Mouse (Mus musculus) embryonic facial prominence, embryonic 13.5 days (tissue): ENCODE measurements at regions not wholly inside any gene's neighbourhood (a gene's known extent, or its start where the extent isn't known, plus 50 kb on each side); places are given as distances from the start of the nearest gene placed in this dataset.
A peak's percentile ranks its signal among the peaks of the same experiment; 100 is the strongest.

ENCODE experiments used
- ATAC-seq: fragments of 200-750 bp; cut with Nextera tagmentation; 2 replicates; pipeline ENCODE4 v1.8.0; 2017; ENCODE audit warnings: low read depth; ENCODE audit not compliant: insufficient number of reproducible peaks, insufficient read depth, low FRiP score, low TSS enrichment
- H3K27ac ChIP-seq: fragments of 300-500 bp; sonication (generic); 2 replicates; pipeline ENCODE4 v1.5.1; 2015; ENCODE audit warnings: moderate library complexity, mild to moderate bottlenecking, inconsistent platforms
- H3K27me3 ChIP-seq: fragments of 300-500 bp; sonication (generic); 2 replicates; pipeline ENCODE4 v1.6.1; 2015; ENCODE audit warnings: mild to moderate bottlenecking, inconsistent platforms
- H3K36me3 ChIP-seq: fragments of 300-500 bp; sonication (generic); 2 replicates; pipeline ENCODE4 v1.6.1; 2015; ENCODE audit warnings: mild to moderate bottlenecking, inconsistent platforms
- H3K4me1 ChIP-seq: fragments of 300-500 bp; sonication (generic); 2 replicates; pipeline ENCODE4 v1.6.1; 2015; ENCODE audit warnings: inconsistent platforms
- H3K4me2 ChIP-seq: fragments of 300-500 bp; sonication (generic); 2 replicates; pipeline ENCODE4 v1.6.1; 2015; ENCODE audit warnings: moderate library complexity, mild to moderate bottlenecking, inconsistent platforms
- H3K4me3 ChIP-seq: fragments of 300-500 bp; sonication (generic); 2 replicates; pipeline ENCODE4 v1.5.1; 2015; ENCODE audit warnings: mild to moderate bottlenecking, inconsistent platforms
- H3K9ac ChIP-seq: fragments of 300-500 bp; sonication (generic); 2 replicates; pipeline ENCODE4 v1.6.1; 2015; ENCODE audit warnings: mild to moderate bottlenecking, inconsistent platforms
- H3K9me3 ChIP-seq: fragments of 300-500 bp; sonication (generic); 2 replicates; pipeline ENCODE4 v1.6.1; 2016; ENCODE audit warnings: inconsistent platforms
- WGBS: fragments of 180-500 bp; shearing (Covaris S2); methylation state at CpG from one replicate; pipeline ENCODE4 v1.1.7; 2015; ENCODE audit warnings: mixed read lengths; 5-methylcytosine and 5-hydroxymethylcytosine counted together

GRCm38 (mm10) chr19:56115552-56116284, 171.2 kb upstream of the Habp2 start:
- no peak overlapping the region for H3K9ac ChIP-seq
- peaks cover 12% of the 10 kb centered on the region for H3K27me3 ChIP-seq
- peaks cover 16% of the 10 kb centered on the region for H3K4me1 ChIP-seq
- no peak for ATAC-seq
- peak overlapping the region; percentile 79 for H3K27ac ChIP-seq
- 9% methylated on average over 15 of the region's 15 CpGs for WGBS
- H3K9me3 ChIP-seq, result no peaks in the 10 kb centered on the region; the same call in 1 of the 2 replicates
- H3K4me3 ChIP-seq, result no peak overlapping the region
- peak overlapping the region; percentile 39 for H3K4me2 ChIP-seq
- H3K36me3 ChIP-seq, result no peaks in the 10 kb centered on the region

- Histone ChIP-seq H3K4me2 (peak overlapping the region; percentile 39), H3K27ac (peak overlapping the region; percentile 79), H3K9me3 (peaks cover 2% of the 10 kb centered on the region; the same call in 1 of the 2 replicates), H3K4me3 (no peak overlapping the region), H3K27me3 (peaks cover 12% of the 10 kb centered on the region), H3K9ac (no peak overlapping the region), H3K4me1 (peaks cover 16% of the 10 kb centered on the region), H3K36me3 (no peaks in the 10 kb centered on the region)
- WGBS, result 30% methylated on average over 7 of the region's 7 CpGs
- 0 out of 2 replicates have a peak, but pooled peaks have one; percentile 32 for ATAC-seq
Observed at GRCm38 (mm10) chr19:56116285-56116680, 170.7 kb upstream of the Habp2 start.

GRCm38 (mm10) chr19:56120723-56121122, 166.2 kb upstream of the Habp2 start:
- ATAC-seq, result no peak
- no peak overlapping the region for H3K4me3 ChIP-seq
- H3K4me2 ChIP-seq, result no peak overlapping the region
- H3K27me3 ChIP-seq, result 0 out of 2 replicates have a peak, but pooled peaks cover 3% of the 10 kb centered on the region
- peaks cover 10% of the 10 kb centered on the region for H3K4me1 ChIP-seq
- H3K36me3 ChIP-seq, result no peaks in the 10 kb centered on the region
- no peak overlapping the region for H3K9ac ChIP-seq
- WGBS, result 94% methylated on average over 7 of the region's 7 CpGs
- no peak overlapping the region for H3K27ac ChIP-seq
- peaks cover 7% of the 10 kb centered on the region; the same call in 1 of the 2 replicates for H3K9me3 ChIP-seq

GRCm38 (mm10) chr19:56122186-56122585, 164.8 kb upstream of the Habp2 start:
- H3K9ac ChIP-seq, result no peak overlapping the region
- no peak overlapping the region for H3K4me2 ChIP-seq
- peak; percentile 64; the same call in 1 of the 2 replicates for ATAC-seq
- peaks cover 7% of the 10 kb centered on the region; the same call in 1 of the 2 replicates for H3K9me3 ChIP-seq
- 78% methylated on average over 5 of the region's 5 CpGs for WGBS
- no peaks in the 10 kb centered on the region for H3K36me3 ChIP-seq
- H3K27ac ChIP-seq, result peak overlapping the region; percentile 55; the same call in 1 of the 2 replicates
- 0 out of 2 replicates have a peak, but pooled peaks cover 3% of the 10 kb centered on the region for H3K27me3 ChIP-seq
- no peak overlapping the region for H3K4me3 ChIP-seq
- no peaks in the 10 kb centered on the region for H3K4me1 ChIP-seq

GRCm38 (mm10) chr19:56131556-56131955, 155.4 kb upstream of the Habp2 start:
- Histone ChIP-seq H3K4me3 (no peak overlapping the region), H3K27ac (no peak overlapping the region), H3K9me3 (no peaks in the 10 kb centered on the region), H3K27me3 (peaks cover 45% of the 10 kb centered on the region), H3K4me1 (peaks cover 34% of the 10 kb centered on the region), H3K36me3 (no peaks in the 10 kb centered on the region), H3K9ac (no peak overlapping the region), H3K4me2 (no peak overlapping the region)
- ATAC-seq, result no peak
- 60% methylated on average over 5 of the region's 5 CpGs for WGBS

GRCm38 (mm10) chr19:56132911-56133562, 153.9 kb upstream of the Habp2 start:
- ATAC-seq, result no peak

GRCm38 (mm10) chr19:56133565-56133964, 153.4 kb upstream of the Habp2 start:
- no peak overlapping the region for H3K4me3 ChIP-seq
- no peak overlapping the region; the same call in 1 of the 2 replicates for H3K4me2 ChIP-seq
- H3K4me1 ChIP-seq, result peaks cover 34% of the 10 kb centered on the region
- WGBS, result 23% methylated on average over 5 of the region's 5 CpGs
- H3K9me3 ChIP-seq, result no peaks in the 10 kb centered on the region
- H3K27ac ChIP-seq, result no peak overlapping the region
- H3K27me3 ChIP-seq, result peaks cover 44% of the 10 kb centered on the region
- ATAC-seq, result no peak
- no peak overlapping the region for H3K9ac ChIP-seq
- H3K36me3 ChIP-seq, result no peaks in the 10 kb centered on the region

More at GRCm38 (mm10) chr19:56132911-56133562, 153.9 kb upstream of the Habp2 start:
- Histone ChIP-seq H3K9me3 (no peaks in the 10 kb centered on the region), H3K27me3 (peaks cover 44% of the 10 kb centered on the region), H3K4me1 (peaks cover 34% of the 10 kb centered on the region), H3K9ac (no peak overlapping the region), H3K4me2 (no peak overlapping the region; the same call in none of the 2 replicates), H3K27ac (no peak overlapping the region), H3K36me3 (no peaks in the 10 kb centered on the region), H3K4me3 (no peak overlapping the region)
- WGBS, result 14% methylated on average over 7 of the region's 7 CpGs

- Histone ChIP-seq H3K4me1 (peaks cover 34% of the 10 kb centered on the region), H3K4me2 (peak overlapping the region; percentile 42), H3K36me3 (no peaks in the 10 kb centered on the region), H3K27me3 (peaks cover 44% of the 10 kb centered on the region), H3K9me3 (no peaks in the 10 kb centered on the region), H3K9ac (0 out of 2 replicates have a peak overlapping the region, but pooled peaks have one; percentile 41), H3K27ac (no peak overlapping the region), H3K4me3 (no peak overlapping the region; the same call in 1 of the 2 replicates)
- 0 out of 2 replicates have a peak, but pooled peaks have one; percentile 76 for ATAC-seq
- WGBS, result 14% methylated on average over 17 of the region's 17 CpGs
Observed at GRCm38 (mm10) chr19:56134081-56134818, 152.7 kb upstream of the Habp2 start.

- Histone ChIP-seq H3K9ac (no peak overlapping the region), H3K4me1 (peaks cover 34% of the 10 kb centered on the region), H3K4me3 (no peak overlapping the region), H3K36me3 (no peaks in the 10 kb centered on the region), H3K27me3 (peaks cover 37% of the 10 kb centered on the region), H3K4me2 (no peak overlapping the region), H3K27ac (no peak overlapping the region), H3K9me3 (no peaks in the 10 kb centered on the region)
- no peak for ATAC-seq
- WGBS, result 72% methylated on average over 7 of the region's 7 CpGs
Observed at GRCm38 (mm10) chr19:56135306-56135928, 151.5 kb upstream of the Habp2 start.

- H3K27me3 ChIP-seq, result peaks cover 14% of the 10 kb centered on the region
- no peak overlapping the region for H3K4me3 ChIP-seq
- no peak for ATAC-seq
- WGBS, result 83% methylated on average over 2 of the region's 2 CpGs
- no peak overlapping the region for H3K27ac ChIP-seq
- no peaks in the 10 kb centered on the region for H3K4me1 ChIP-seq
- no peaks in the 10 kb centered on the region for H3K36me3 ChIP-seq
- no peak overlapping the region for H3K9ac ChIP-seq
- no peak overlapping the region for H3K4me2 ChIP-seq
- H3K9me3 ChIP-seq, result peaks cover 15% of the 10 kb centered on the region
Observed at GRCm38 (mm10) chr19:56140540-56140939, 146.4 kb upstream of the Habp2 start.

GRCm38 (mm10) chr19:56144221-56144620, 142.7 kb upstream of the Habp2 start:
- Histone ChIP-seq H3K36me3 (no peaks in the 10 kb centered on the region), H3K4me3 (no peak overlapping the region), H3K9ac (no peak overlapping the region), H3K4me2 (no peak overlapping the region), H3K27me3 (peaks cover 4% of the 10 kb centered on the region; the same call in 1 of the 2 replicates), H3K27ac (no peak overlapping the region), H3K4me1 (no peaks in the 10 kb centered on the region), H3K9me3 (peaks cover 15% of the 10 kb centered on the region)
- WGBS, result 84% methylated on average over 5 of the region's 5 CpGs
- no peak for ATAC-seq
